ENCODE assay signal across 12 mouse cellular contexts in the genomic region with DNA sequence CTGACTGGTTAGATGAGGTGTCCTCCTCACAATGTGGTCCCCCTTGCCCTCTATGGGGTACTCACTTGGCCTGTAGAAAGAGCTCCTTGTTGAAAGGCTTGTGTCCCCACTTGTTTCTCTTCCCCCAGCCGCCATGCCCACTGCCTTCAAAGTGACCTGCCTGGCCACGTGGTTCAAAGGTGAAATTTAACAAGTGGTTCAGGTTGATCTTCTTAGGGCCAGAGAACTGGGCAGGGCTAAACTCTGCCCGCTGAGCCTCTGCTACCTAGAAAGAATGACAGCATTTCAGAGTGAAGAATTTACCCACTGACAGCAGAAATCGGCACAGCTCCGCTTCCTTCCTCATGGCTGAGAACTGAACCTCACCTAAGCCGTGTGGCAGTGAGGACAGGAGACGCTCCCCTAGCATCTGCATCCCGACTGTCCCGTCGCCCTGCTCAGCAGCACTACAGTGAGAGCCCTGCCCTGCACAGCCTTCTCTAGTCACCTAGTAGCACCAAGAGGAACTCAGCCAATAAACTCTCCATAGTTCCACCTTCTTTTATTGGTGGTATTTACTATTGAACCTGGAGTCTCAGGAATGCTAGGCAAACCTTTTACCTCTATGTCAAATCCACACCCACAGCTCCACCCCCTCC.
"Had no signal": no experiment of that assay in that cellular context is flagged by ENCODE, and none has a peak within 500 bp of the region (broad histone marks: within the 10 kb centered on the region; RNA-seq: fewer than 3 reads in every experiment).

No protein-coding gene starts in this region.

- H3K4me2 ChIP-seq: limb, embryonic 12.5 days; limb, embryonic 15.5 days; liver, embryonic 12.5 days; midbrain, embryonic 11.5 days had no signal

- DNase-seq: left cerebral cortex, postnatal 4 days; lung, adult 2 months; lung, postnatal 14 days; lung, postnatal 4 days; midbrain, embryonic 14.5 days; thymus, postnatal 25 days had no signal

- H3K27ac ChIP-seq: hindbrain, postnatal 0 days; limb, embryonic 12.5 days; limb, embryonic 15.5 days; liver, embryonic 12.5 days had no signal

- H3K9me3 ChIP-seq: limb, embryonic 12.5 days; limb, embryonic 15.5 days; liver, embryonic 12.5 days had no signal

- H3K9ac ChIP-seq: limb, embryonic 12.5 days; limb, embryonic 15.5 days; liver, embryonic 12.5 days had no signal

- H3K4me1 ChIP-seq: limb, embryonic 12.5 days had no signal

- H3K4me3 ChIP-seq: limb, embryonic 12.5 days; limb, embryonic 15.5 days; liver, embryonic 12.5 days had no signal

- H3K27me3 ChIP-seq: limb, embryonic 12.5 days; limb, embryonic 15.5 days; liver, embryonic 12.5 days had no signal

- ATAC-seq: hindbrain, postnatal 0 days; inflammation-experienced regulatory T-cells, adult 6 months; liver, embryonic 12.5 days had no signal
